Mouse (Mus musculus) kidney, postnatal 4 days (tissue): ENCODE results near the gene Hspa1l.
"Not testable (repeated sequence)": the region's sequence is repeated elsewhere in the genome, so short reads cannot be mapped to it uniquely, and the experiment has no call there.

ENCODE experiments used
- DNase-seq, 2 experiments: peaks; one replicate each; pipeline ENCODE4 v3.0.0; 2021; ENCODE audit warnings: mixed read lengths in 2 of 2

Hspa1l gene

GRCm38 (mm10) chr17:34951636-34952377 is 20.7 kb upstream of the Hspa1l start:
- no peak for DNase-seq

GRCm38 (mm10) chr17:34952378-34953040 is 20.0 kb upstream of the Hspa1l start:
- DNase-seq, result peak; percentile 86 to 90

GRCm38 (mm10) chr17:34953258-34953657 is 19.2 kb upstream of the Hspa1l start:
- DNase-seq, result no peak

- no peak for DNase-seq
Measured at GRCm38 (mm10) chr17:34953904-34954303, 18.6 kb upstream of the Hspa1l start.

- no peak for DNase-seq
Measured at GRCm38 (mm10) chr17:34954831-34955230, 17.7 kb upstream of the Hspa1l start.

GRCm38 (mm10) chr17:34955884-34956283 is 16.6 kb upstream of the Hspa1l start:
- no peak for DNase-seq

GRCm38 (mm10) chr17:34956340-34956739 is 16.2 kb upstream of the Hspa1l start:
- no peak for DNase-seq

- not testable (repeated sequence) for DNase-seq
Measured at GRCm38 (mm10) chr17:34957291-34957690, 15.2 kb upstream of the Hspa1l start.

GRCm38 (mm10) chr17:34957966-34958365 is 14.5 kb upstream of the Hspa1l start:
- not testable (repeated sequence) for DNase-seq

GRCm38 (mm10) chr17:34958734-34959129 is 13.8 kb upstream of the Hspa1l start:
- peak in 1 of 2 experiments; percentile 35 for DNase-seq

GRCm38 (mm10) chr17:34959130-34959778 is 13.2 kb upstream of the Hspa1l start, which contains the start of gene Hspa1b:
Hspa1b (minus strand) TSS chr17:34959238.
- peak; percentile 83 to 90 for DNase-seq

GRCm38 (mm10) chr17:34959881-34960515 is 12.5 kb upstream of the Hspa1l start:
- DNase-seq, result peak; percentile 54 to 73

GRCm38 (mm10) chr17:34960702-34961493 is 11.6 kb upstream of the Hspa1l start:
- no peak for DNase-seq

- peak; percentile 54 to 67 for DNase-seq
Measured at GRCm38 (mm10) chr17:34962125-34962524, 10.4 kb upstream of the Hspa1l start.

GRCm38 (mm10) chr17:34962841-34963240 is 9.7 kb upstream of the Hspa1l start:
- no peak for DNase-seq

- DNase-seq, result peak; percentile 32 to 57
Measured at GRCm38 (mm10) chr17:34964640-34965049, 7.9 kb upstream of the Hspa1l start.

GRCm38 (mm10) chr17:34965627-34966026 is 6.9 kb upstream of the Hspa1l start:
- DNase-seq, result no peak

- DNase-seq, result not testable (repeated sequence)
Measured at GRCm38 (mm10) chr17:34969822-34970221, 2.7 kb upstream of the Hspa1l start, which contains the start of gene Gm20481. Gm20481 (plus strand) TSS chr17:34969912.

GRCm38 (mm10) chr17:34970850-34971249 is 1.7 kb upstream of the Hspa1l start:
- DNase-seq, result not testable (repeated sequence)

- not testable (repeated sequence) for DNase-seq
Measured at GRCm38 (mm10) chr17:34971694-34972068, 822 bp upstream of the Hspa1l start.

GRCm38 (mm10) chr17:34975581-34976492 is 3.3 kb downstream of the Hspa1l start:
- no peak for DNase-seq
